Mouse (Mus musculus) lung, adult 2 months (tissue): Measurements from ENCODE around the gene Insc.

Experiments
- CTCF ChIP-seq: fragments of 200-500 bp; IDR thresholded peaks from 2 replicates; pipeline ENCODE4 v1.5.1; 2011; ENCODE audit warnings: mild to moderate bottlenecking, low read length, control low read depth; ENCODE audit not compliant: insufficient read depth
- POLR2A ChIP-seq: fragments of 200-500 bp; IDR thresholded peaks from 2 replicates; pipeline ENCODE4 v1.6.1; 2011; ENCODE audit warnings: low read depth, mild to moderate bottlenecking, control low read depth, low read length, borderline replicate concordance; ENCODE audit errors: extremely low read depth

DNA sequence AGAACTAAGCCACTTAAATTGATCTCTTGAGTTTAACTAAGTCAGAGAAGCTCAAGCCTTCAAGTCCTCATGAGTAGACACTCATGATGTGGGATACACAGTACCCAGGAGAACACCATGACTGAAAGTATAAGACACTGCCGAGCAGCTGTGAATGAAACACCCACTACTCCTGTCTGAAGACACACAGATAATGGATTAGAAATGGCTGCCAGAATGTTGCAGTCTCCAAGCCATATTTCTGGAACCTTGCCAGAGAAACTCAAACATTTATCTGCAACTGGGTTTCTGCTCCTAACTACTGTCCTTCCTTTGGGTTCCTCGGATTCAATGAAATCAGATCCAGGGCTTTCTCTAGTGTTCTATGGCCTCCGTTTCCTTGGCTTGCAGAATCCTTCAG, 23.0 kb downstream of the Insc start:
- no peak for TF ChIP-seq CTCF
- TF ChIP-seq POLR2A, result no peak
